Mouse (Mus musculus) embryo, embryonic 10 days (tissue): ENCODE measurements around the gene Psmb9.

Source experiments
- DNase-seq: peaks from one replicate; pipeline ENCODE4 v3.0.0-alpha.2; 2015; ENCODE audit warnings: low spot score

Psmb9 gene

GRCm38 (mm10) chr17:34205746-34206176, 18.2 kb upstream of the Psmb9 start:
- DNase-seq: peak; percentile 52

- no peak for DNase-seq
These were observed 17.6 kb upstream of the Psmb9 start for GRCm38 (mm10) chr17:34205021-34205745.

GRCm38 (mm10) chr17:34204303-34205010, 16.9 kb upstream of the Psmb9 start:
- DNase-seq: peak; percentile 81

- DNase-seq: no peak
These were observed 15.9 kb upstream of the Psmb9 start, which contains the start of gene Tap2 for GRCm38 (mm10) chr17:34203444-34203843. Tap2 (plus strand) TSS chr17:34203527.

- DNase-seq: no peak
These were observed 15.3 kb upstream of the Psmb9 start for GRCm38 (mm10) chr17:34202760-34203442.

GRCm38 (mm10) chr17:34201506-34202055, 14.0 kb upstream of the Psmb9 start:
- no peak for DNase-seq

GRCm38 (mm10) chr17:34200772-34201505, 13.4 kb upstream of the Psmb9 start:
- no peak for DNase-seq

GRCm38 (mm10) chr17:34200047-34200446, 12.5 kb upstream of the Psmb9 start:
- no peak for DNase-seq

GRCm38 (mm10) chr17:34199050-34199619, 11.6 kb upstream of the Psmb9 start:
- DNase-seq: no peak

GRCm38 (mm10) chr17:34198521-34198912, 11.0 kb upstream of the Psmb9 start:
- DNase-seq: no peak

- DNase-seq: no peak
These were observed 10.4 kb upstream of the Psmb9 start for GRCm38 (mm10) chr17:34197904-34198520.

GRCm38 (mm10) chr17:34196941-34197894, 9.7 kb upstream of the Psmb9 start, which contains the start of gene Psmb8:
Psmb8 (plus strand) TSS chr17:34197721.
- DNase-seq: peak; percentile 91

GRCm38 (mm10) chr17:34196491-34196890, 8.9 kb upstream of the Psmb9 start:
- DNase-seq: no peak

GRCm38 (mm10) chr17:34194723-34195122, 7.2 kb upstream of the Psmb9 start:
- no peak for DNase-seq

GRCm38 (mm10) chr17:34193468-34193867, 5.9 kb upstream of the Psmb9 start:
- DNase-seq: no peak

GRCm38 (mm10) chr17:34192852-34193251, 5.3 kb upstream of the Psmb9 start:
- peak; percentile 31 for DNase-seq

GRCm38 (mm10) chr17:34188986-34189385, 1.4 kb upstream of the Psmb9 start:
- no peak for DNase-seq

- DNase-seq: no peak
These were observed 446 bp upstream of the Psmb9 start for GRCm38 (mm10) chr17:34188010-34188409.

GRCm38 (mm10) chr17:34186885-34187260, 691 bp downstream of the Psmb9 start:
- no peak for DNase-seq

GRCm38 (mm10) chr17:34185526-34185925, 2.0 kb downstream of the Psmb9 start:
- DNase-seq: no peak
